Mouse (Mus musculus): ENCODE results near the gene Eif4e2.

- TF ChIP-seq TAL1 (IDR thresholded peaks at IDR 0.05; ENCODE audit: low read length) (no peak), GATA1 (IDR thresholded peaks at IDR 0.05; ENCODE audit: low read length) (no peak)
These were observed 8.7 kb upstream of the Eif4e2 start for GRCm38 (mm10) chr1:87205038-87205437.

All from erythroblast, embryonic 14.5 days (primary cell).